Mouse (Mus musculus) embryonic fibroblast, embryonic 13.5 days (primary cell): ENCODE measurements around the gene Tmcc3.

Experiments
- CTCF ChIP-seq: IDR thresholded peaks from 2 replicates; pipeline ENCODE4 v1.5.1; 2011; ENCODE audit warnings: mild to moderate bottlenecking, control low read depth, low read length, moderate library complexity, borderline replicate concordance; ENCODE audit not compliant: insufficient read depth
- POLR2A ChIP-seq: IDR thresholded peaks from 2 replicates; pipeline ENCODE4 v1.6.1; 2011; ENCODE audit warnings: low read depth, mild to moderate bottlenecking, control low read depth, low read length, moderate library complexity

- TF ChIP-seq CTCF (no peak), POLR2A (no peak)
Observed at GRCm38 (mm10) chr10:94622281-94622680, 310.5 kb downstream of the Tmcc3 start.
